Mouse (Mus musculus) forebrain, embryonic 15.5 days (tissue): ENCODE measurements at regions not wholly inside any gene's neighbourhood (a gene's known extent, or its start where the extent isn't known, plus 50 kb on each side); places are given as distances from the start of the nearest gene placed in this dataset.

Source experiments
- ATAC-seq: fragments of 200-750 bp; cut with Nextera tagmentation; replicated peaks from 2 replicates; pipeline ENCODE4 v1.8.0; 2017; ENCODE audit warnings: mild to moderate bottlenecking, moderate TSS enrichment, moderate library complexity
- H3K27ac ChIP-seq: fragments of 300-500 bp; sonication (generic); replicated peaks from 2 replicates; pipeline ENCODE4 v1.5.1; 2015; ENCODE audit warnings: mild to moderate bottlenecking, inconsistent platforms
- H3K27me3 ChIP-seq: fragments of 300-500 bp; sonication (generic); 2 replicates; pipeline ENCODE4 v1.6.1; 2015; ENCODE audit warnings: inconsistent platforms
- H3K36me3 ChIP-seq: fragments of 300-500 bp; sonication (generic); 2 replicates; pipeline ENCODE4 v1.6.1; 2015; ENCODE audit warnings: mild to moderate bottlenecking, inconsistent platforms
- H3K4me1 ChIP-seq: fragments of 300-500 bp; sonication (generic); 2 replicates; pipeline ENCODE4 v1.6.1; 2015; ENCODE audit warnings: inconsistent platforms
- H3K4me2 ChIP-seq: fragments of 300-500 bp; sonication (generic); replicated peaks from 2 replicates; pipeline ENCODE4 v1.6.1; 2015; ENCODE audit warnings: mild to moderate bottlenecking, inconsistent platforms
- H3K4me3 ChIP-seq: fragments of 300-500 bp; sonication (generic); 2 replicates; pipeline ENCODE4 v1.5.1; 2015; ENCODE audit warnings: mild to moderate bottlenecking, inconsistent platforms
- H3K9ac ChIP-seq: fragments of 300-500 bp; sonication (generic); replicated peaks from 2 replicates; pipeline ENCODE4 v1.6.1; 2015; ENCODE audit warnings: mild to moderate bottlenecking, inconsistent platforms
- H3K9me3 ChIP-seq: fragments of 300-500 bp; sonication (generic); 2 replicates; pipeline ENCODE4 v1.6.1; 2016; ENCODE audit warnings: inconsistent platforms
- WGBS: fragments of 180-500 bp; shearing (Covaris S2); methylation state at CpG from one replicate; pipeline ENCODE4 v1.1.7; 2015; ENCODE audit warnings: mixed read lengths; 5-methylcytosine and 5-hydroxymethylcytosine counted together

- Histone ChIP-seq H3K27ac (no peak overlapping the region), H3K4me2 (no peak overlapping the region), H3K4me3 (no peak overlapping the region), H3K27me3 (no peaks in the 10 kb centered on the region), H3K9me3 (no peaks in the 10 kb centered on the region), H3K4me1 (no peaks in the 10 kb centered on the region), H3K36me3 (no peaks in the 10 kb centered on the region), H3K9ac (no peak overlapping the region)
- 73% methylated on average over 5 of the region's 5 CpGs for WGBS
- no peak for ATAC-seq
These were observed 172.4 kb downstream of the Ice1 start for GRCm38 (mm10) chr13:70464996-70465395.

GRCm38 (mm10) chr13:70474746-70475145 is 162.7 kb downstream of the Ice1 start:
- H3K9ac ChIP-seq, result no peak overlapping the region
- no peaks in the 10 kb centered on the region for H3K27me3 ChIP-seq
- ATAC-seq, result no peak
- no peaks in the 10 kb centered on the region for H3K36me3 ChIP-seq
- H3K9me3 ChIP-seq, result no peaks in the 10 kb centered on the region
- H3K4me1 ChIP-seq, result no peaks in the 10 kb centered on the region
- H3K4me3 ChIP-seq, result no peak overlapping the region
- H3K27ac ChIP-seq, result no peak overlapping the region
- WGBS, result 85% methylated on average over 4 of the region's 4 CpGs
- no peak overlapping the region for H3K4me2 ChIP-seq

GRCm38 (mm10) chr13:70475366-70475765 is 162.1 kb downstream of the Ice1 start:
- H3K36me3 ChIP-seq, result no peaks in the 10 kb centered on the region
- no peak overlapping the region for H3K27ac ChIP-seq
- 60% methylated on average over 2 of the region's 2 CpGs for whole genome bisulfite sequencing
- no peaks in the 10 kb centered on the region for H3K4me1 ChIP-seq
- H3K9me3 ChIP-seq, result no peaks in the 10 kb centered on the region
- no peak overlapping the region for H3K4me3 ChIP-seq
- H3K9ac ChIP-seq, result no peak overlapping the region
- H3K27me3 ChIP-seq, result no peaks in the 10 kb centered on the region
- no peak overlapping the region for H3K4me2 ChIP-seq
- no peak for ATAC-seq

GRCm38 (mm10) chr13:70499302-70499701 is 138.1 kb downstream of the Ice1 start:
- no peaks in the 10 kb centered on the region for H3K9me3 ChIP-seq
- no peak overlapping the region for H3K27ac ChIP-seq
- H3K9ac ChIP-seq, result no peak overlapping the region
- WGBS, result 21% methylated on average over 4 of the region's 4 CpGs
- H3K4me3 ChIP-seq, result no peak overlapping the region
- H3K4me2 ChIP-seq, result no peak overlapping the region
- no peaks in the 10 kb centered on the region for H3K4me1 ChIP-seq
- ATAC-seq, result no peak
- H3K27me3 ChIP-seq, result no peaks in the 10 kb centered on the region
- H3K36me3 ChIP-seq, result no peaks in the 10 kb centered on the region
